Mouse (Mus musculus) intestine, embryonic 15.5 days (tissue): ENCODE data around the gene Gucy2g. TPM values are rescaled to one million over a fixed set of nuclear protein-coding genes. Genes with fewer than 3 reads are reported as not detected.

ENCODE experiments used
- ATAC-seq: fragments of 200-750 bp; cut with Nextera tagmentation; 2 replicates; pipeline ENCODE4 v1.8.0; 2017; ENCODE audit warnings: moderate TSS enrichment, moderate library complexity
- H3K27ac ChIP-seq: fragments of 300-500 bp; sonication (generic); 2 replicates; pipeline ENCODE4 v1.5.1; 2015; ENCODE audit warnings: mild to moderate bottlenecking, inconsistent platforms
- H3K27me3 ChIP-seq: fragments of 300-500 bp; sonication (generic); replicated peaks from 2 replicates; pipeline ENCODE4 v1.6.1; 2015; ENCODE audit warnings: inconsistent platforms
- H3K36me3 ChIP-seq: fragments of 300-500 bp; sonication (generic); 2 replicates; pipeline ENCODE4 v1.6.1; 2015; ENCODE audit warnings: inconsistent platforms
- H3K4me1 ChIP-seq: fragments of 300-500 bp; sonication (generic); replicated peaks from 2 replicates; pipeline ENCODE4 v1.6.1; 2015; ENCODE audit warnings: inconsistent platforms
- H3K4me2 ChIP-seq: fragments of 300-500 bp; sonication (generic); replicated peaks from 2 replicates; pipeline ENCODE4 v1.6.1; 2015; ENCODE audit warnings: mild to moderate bottlenecking, inconsistent platforms
- H3K4me3 ChIP-seq: fragments of 300-500 bp; sonication (generic); replicated peaks from 2 replicates; pipeline ENCODE4 v1.5.1; 2015; ENCODE audit warnings: inconsistent platforms
- H3K9ac ChIP-seq: fragments of 300-500 bp; sonication (generic); 2 replicates; pipeline ENCODE4 v1.6.1; 2015; ENCODE audit warnings: inconsistent platforms
- H3K9me3 ChIP-seq: fragments of 300-500 bp; sonication (generic); 2 replicates; pipeline ENCODE4 v1.6.1; 2016; ENCODE audit warnings: inconsistent platforms
- WGBS: fragments of 180-500 bp; shearing (Covaris S2); methylation state at CpG from one replicate; pipeline ENCODE4 v1.1.7; 2015; 5-methylcytosine and 5-hydroxymethylcytosine counted together
- polyA plus RNA-seq: library from polyadenylated mRNA; unstranded; fragments of >200 nt; fragmentation: Nextera tagmentation; extraction: Ambion mirVana; gene quantifications from 2 replicates; pipeline ENCODE4 v1.2.1, GENCODE M21; 2015

Gucy2g gene
- polyA plus RNA-seq, 1 experiment from 2014 or later: not detected

- ATAC-seq: no peak
- Histone ChIP-seq H3K4me2 (no peak overlapping the region), H3K9ac (no peak overlapping the region), H3K27me3 (no peaks in the 10 kb centered on the region), H3K36me3 (no peaks in the 10 kb centered on the region), H3K4me3 (no peak overlapping the region), H3K4me1 (peaks cover 5% of the 10 kb centered on the region; the same call in 1 of the 2 replicates), H3K27ac (no peak overlapping the region), H3K9me3 (no peaks in the 10 kb centered on the region)
- WGBS: 44% methylated on average over 12 of the region's 12 CpGs
Measured at GRCm38 (mm10) chr19:55260389-55261184, 19.6 kb upstream of the Gucy2g start.

DNA sequence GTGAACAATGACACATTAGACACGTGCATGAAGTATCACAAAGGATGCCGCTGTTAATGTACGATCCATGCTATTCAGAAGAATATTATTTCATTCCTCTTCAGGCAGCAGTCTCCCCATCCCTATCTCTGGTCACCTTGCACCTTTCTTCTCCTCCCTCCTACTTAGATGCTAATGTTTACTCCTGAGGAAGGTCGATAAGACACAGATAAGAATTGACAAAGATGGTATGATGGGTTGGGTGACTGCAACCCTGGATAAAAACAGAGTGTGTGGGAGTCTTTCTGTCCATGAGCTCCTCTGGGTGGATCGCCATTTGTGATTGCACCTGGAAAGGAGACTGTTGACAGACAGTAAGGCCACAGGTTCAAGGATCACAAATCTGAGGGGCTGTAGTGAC is 17.5 kb upstream of the Gucy2g start:
- Histone ChIP-seq H3K4me2 (no peak overlapping the region), H3K9me3 (no peaks in the 10 kb centered on the region), H3K4me1 (peaks cover 10% of the 10 kb centered on the region; the same call in 1 of the 2 replicates), H3K27me3 (no peaks in the 10 kb centered on the region), H3K36me3 (no peaks in the 10 kb centered on the region), H3K4me3 (no peak overlapping the region), H3K9ac (no peak overlapping the region), H3K27ac (peak overlapping the region; percentile 71)
- no peak for ATAC-seq
- WGBS: 80% methylated on average over 5 of the region's 5 CpGs

GRCm38 (mm10) chr19:55257656-55258375 is 16.8 kb upstream of the Gucy2g start:
- Histone ChIP-seq H3K4me3 (no peak overlapping the region), H3K36me3 (no peaks in the 10 kb centered on the region), H3K27ac (peak overlapping the region; percentile 74), H3K9me3 (no peaks in the 10 kb centered on the region), H3K27me3 (no peaks in the 10 kb centered on the region), H3K9ac (no peak overlapping the region), H3K4me2 (no peak overlapping the region), H3K4me1 (peaks cover 10% of the 10 kb centered on the region; the same call in 1 of the 2 replicates)
- peak; percentile 84 for ATAC-seq
- 66% methylated on average over 5 of the region's 5 CpGs for WGBS

DNA sequence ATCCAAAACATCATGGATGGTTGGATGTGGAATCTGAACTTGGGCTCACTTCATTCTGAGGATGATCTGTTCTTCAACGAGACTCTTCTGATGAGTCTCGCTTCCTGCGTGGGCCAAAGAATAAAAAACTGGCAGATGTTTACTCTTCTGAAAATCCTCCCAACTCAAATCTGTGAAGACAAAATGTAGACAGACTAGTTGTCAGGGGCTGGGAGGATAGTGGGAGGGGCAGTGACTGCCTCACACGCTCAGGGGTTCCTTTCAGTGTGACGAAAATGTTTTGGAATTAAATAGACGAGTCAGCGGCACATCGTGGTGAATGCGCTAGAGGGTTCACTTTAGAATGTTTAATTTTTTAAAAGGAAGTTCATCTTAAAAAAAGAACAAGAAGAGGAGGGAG is 15.1 kb upstream of the Gucy2g start:
- Histone ChIP-seq H3K4me2 (peak overlapping the region; percentile 24; the same call in 1 of the 2 replicates), H3K36me3 (no peaks in the 10 kb centered on the region), H3K9ac (no peak overlapping the region), H3K27me3 (no peaks in the 10 kb centered on the region), H3K9me3 (no peaks in the 10 kb centered on the region), H3K4me1 (peaks cover 10% of the 10 kb centered on the region; the same call in 1 of the 2 replicates), H3K4me3 (no peak overlapping the region), H3K27ac (no peak overlapping the region; the same call in 1 of the 2 replicates)
- WGBS: 64% methylated on average over 9 of the region's 9 CpGs
- no peak for ATAC-seq

DNA sequence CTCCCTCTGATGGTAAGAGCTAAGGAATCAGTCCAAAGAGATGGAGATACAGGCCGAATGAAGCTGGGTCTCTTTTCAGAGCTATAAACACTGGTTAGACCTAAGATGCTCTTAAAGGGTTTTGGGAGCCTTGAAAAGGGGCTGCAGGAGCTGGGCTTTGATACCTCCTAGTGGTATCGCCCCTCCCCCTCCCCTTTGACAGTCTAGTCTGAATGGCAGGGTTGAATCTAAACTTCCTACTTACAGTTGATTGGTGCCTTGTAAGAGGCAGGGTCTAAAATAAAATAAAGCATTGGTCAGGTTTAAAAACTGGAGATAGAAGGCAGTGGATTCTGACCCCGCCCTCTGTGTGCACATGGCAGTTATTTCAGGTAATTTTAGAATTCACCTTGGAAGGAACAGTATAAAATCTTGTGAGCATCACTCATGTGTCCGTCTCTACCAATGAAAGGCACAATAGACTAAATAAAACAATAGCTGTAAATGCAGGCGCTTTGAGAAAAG is 13.5 kb upstream of the Gucy2g start:
- Histone ChIP-seq H3K36me3 (no peaks in the 10 kb centered on the region), H3K27ac (peak overlapping the region; percentile 94), H3K27me3 (no peaks in the 10 kb centered on the region), H3K4me3 (peak overlapping the region; percentile 81), H3K4me2 (peak overlapping the region; percentile 82), H3K9me3 (no peaks in the 10 kb centered on the region), H3K4me1 (peaks cover 8% of the 10 kb centered on the region; the same call in 1 of the 2 replicates), H3K9ac (peak overlapping the region; percentile 89)
- peak; percentile 52 for ATAC-seq
- 12% methylated on average over 5 of the region's 5 CpGs for whole genome bisulfite sequencing

GRCm38 (mm10) chr19:55253570-55254441 is 12.8 kb upstream of the Gucy2g start:
- under 1% methylated on average over 32 of the region's 32 CpGs for WGBS
- peak; percentile 55 for ATAC-seq
- peak overlapping the region; percentile 94 for H3K27ac ChIP-seq
- no peaks in the 10 kb centered on the region for H3K9me3 ChIP-seq
- peak overlapping the region; percentile 82 for H3K4me2 ChIP-seq
- peak overlapping the region; percentile 81 for H3K4me3 ChIP-seq
- H3K27me3 ChIP-seq: no peaks in the 10 kb centered on the region
- H3K9ac ChIP-seq: peak overlapping the region; percentile 89
- H3K4me1 ChIP-seq: peaks cover 8% of the 10 kb centered on the region; the same call in 1 of the 2 replicates
- no peaks in the 10 kb centered on the region for H3K36me3 ChIP-seq

GRCm38 (mm10) chr19:55253239-55253569 is 12.2 kb upstream of the Gucy2g start:
- peak overlapping the region; percentile 94 for H3K27ac ChIP-seq
- peak; percentile 1; the same call in 1 of the 2 replicates for ATAC-seq
- WGBS: 2% methylated on average over 9 of the region's 9 CpGs

GRCm38 (mm10) chr19:55251383-55252124 is 10.5 kb upstream of the Gucy2g start, which contains the start of gene Acsl5:
Gene Acsl5 (plus strand): TSS chr19:55251938.
- H3K9ac ChIP-seq: no peak within 1 kb of the TSS
- no peak for ATAC-seq
- H3K36me3 ChIP-seq: no peaks in the 10 kb centered on the region
- no peak within 1 kb of the TSS for H3K4me2 ChIP-seq
- H3K27me3 ChIP-seq: no peaks in the 10 kb centered on the region
- H3K4me3 ChIP-seq: no peak within 1 kb of the TSS
- H3K9me3 ChIP-seq: no peaks in the 10 kb centered on the region
- 91% methylated on average over 9 of the region's 9 CpGs for WGBS
- peaks cover 8% of the 10 kb centered on the region; the same call in 1 of the 2 replicates for H3K4me1 ChIP-seq
- no peak within 1 kb of the TSS for H3K27ac ChIP-seq

More at GRCm38 (mm10) chr19:55253239-55253569, 12.2 kb upstream of the Gucy2g start:
- H3K4me3 ChIP-seq: peak overlapping the region; percentile 81
- no peaks in the 10 kb centered on the region for H3K27me3 ChIP-seq
- H3K9ac ChIP-seq: peak overlapping the region; percentile 89
- peaks cover 8% of the 10 kb centered on the region; the same call in 1 of the 2 replicates for H3K4me1 ChIP-seq
- no peaks in the 10 kb centered on the region for H3K36me3 ChIP-seq
- H3K9me3 ChIP-seq: no peaks in the 10 kb centered on the region
- peak overlapping the region; percentile 82 for H3K4me2 ChIP-seq

DNA sequence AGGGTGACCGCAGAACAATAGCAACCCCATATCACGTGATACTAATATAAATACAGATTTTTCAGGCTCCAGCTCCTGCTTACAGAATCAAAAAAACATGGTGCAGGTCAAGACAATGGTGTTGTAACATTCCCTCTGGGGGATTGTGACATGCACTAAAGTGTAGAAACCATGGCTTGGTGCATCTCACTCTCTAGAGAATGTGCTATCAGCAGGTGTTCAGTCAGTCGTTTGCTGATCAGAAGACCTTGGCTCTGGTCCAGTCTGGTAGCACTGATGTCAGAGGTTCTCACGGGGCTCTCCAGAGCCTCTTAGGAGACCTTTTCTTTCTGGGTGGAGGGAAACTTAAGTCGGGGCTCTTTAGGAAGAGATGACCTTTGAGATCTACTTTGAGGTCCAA is 9.4 kb upstream of the Gucy2g start:
- H3K36me3 ChIP-seq: no peaks in the 10 kb centered on the region
- no peaks in the 10 kb centered on the region for H3K9me3 ChIP-seq
- 80% methylated on average over 5 of the region's 5 CpGs for WGBS
- no peak overlapping the region for H3K27ac ChIP-seq
- no peak overlapping the region for H3K9ac ChIP-seq
- H3K4me2 ChIP-seq: no peak overlapping the region
- no peak for ATAC-seq
- peaks cover 8% of the 10 kb centered on the region; the same call in 1 of the 2 replicates for H3K4me1 ChIP-seq
- no peak overlapping the region for H3K4me3 ChIP-seq
- H3K27me3 ChIP-seq: no peaks in the 10 kb centered on the region

GRCm38 (mm10) chr19:55247991-55248520 is 7.0 kb upstream of the Gucy2g start:
- Histone ChIP-seq H3K4me2 (no peak overlapping the region; the same call in 1 of the 2 replicates), H3K27me3 (no peaks in the 10 kb centered on the region), H3K36me3 (no peaks in the 10 kb centered on the region), H3K9me3 (no peaks in the 10 kb centered on the region), H3K9ac (no peak overlapping the region), H3K4me3 (no peak overlapping the region), H3K4me1 (peaks cover 7% of the 10 kb centered on the region), H3K27ac (peak overlapping the region; percentile 32; the same call in 1 of the 2 replicates)
- ATAC-seq: peak; percentile 76
- 50% methylated on average over 9 of the region's 9 CpGs for WGBS

- 75% methylated on average over 5 of the region's 5 CpGs for WGBS
- H3K36me3 ChIP-seq: no peaks in the 10 kb centered on the region
- H3K4me3 ChIP-seq: no peak overlapping the region
- H3K27ac ChIP-seq: no peak overlapping the region
- peak; percentile 26; the same call in 1 of the 2 replicates for ATAC-seq
- peaks cover 7% of the 10 kb centered on the region for H3K4me1 ChIP-seq
- H3K27me3 ChIP-seq: no peaks in the 10 kb centered on the region
- no peak overlapping the region for H3K9ac ChIP-seq
- H3K4me2 ChIP-seq: no peak overlapping the region
- no peaks in the 10 kb centered on the region for H3K9me3 ChIP-seq
Measured at GRCm38 (mm10) chr19:55247563-55247962, 6.5 kb upstream of the Gucy2g start.
